Mouse (Mus musculus) hindbrain, embryonic 11.5 days (tissue): ENCODE data around the gene Ano5. TPM values are rescaled to one million over a fixed set of nuclear protein-coding genes. Genes with fewer than 3 reads are reported as not detected.

Experiments used
- ATAC-seq: fragments of 200-750 bp; cut with Nextera tagmentation; 2 replicates; pipeline ENCODE4 v1.8.0; 2017; ENCODE audit warnings: mild to moderate bottlenecking, moderate TSS enrichment, moderate library complexity; ENCODE audit not compliant: low FRiP score
- DNase-seq: peaks from one replicate; pipeline ENCODE4 v3.0.0-alpha.2; 2015; ENCODE audit warnings: low spot score
- H3K27ac ChIP-seq: fragments of 300-500 bp; sonication (generic); 2 replicates; pipeline ENCODE4 v1.5.1; 2014; ENCODE audit warnings: mild to moderate bottlenecking, low read depth, low read length
- H3K27me3 ChIP-seq: fragments of 300-500 bp; sonication (generic); 2 replicates; pipeline ENCODE4 v1.6.1; 2014; ENCODE audit warnings: mild to moderate bottlenecking, low read length, moderate library complexity, mixed read lengths; ENCODE audit not compliant: control insufficient read depth, insufficient read depth
- H3K36me3 ChIP-seq: fragments of 300-500 bp; sonication (generic); 2 replicates; pipeline ENCODE4 v1.6.1; 2014; ENCODE audit warnings: mild to moderate bottlenecking, low read length, moderate library complexity, mixed read lengths; ENCODE audit not compliant: control insufficient read depth, insufficient read depth
- H3K4me1 ChIP-seq: fragments of 300-500 bp; sonication (generic); replicated peaks from 2 replicates; pipeline ENCODE4 v1.6.1; 2014; ENCODE audit warnings: low read length, mixed read lengths; ENCODE audit not compliant: control insufficient read depth, insufficient read depth
- H3K4me2 ChIP-seq: fragments of 300-500 bp; sonication (generic); replicated peaks from 2 replicates; pipeline ENCODE4 v1.6.1; 2014; ENCODE audit warnings: mild to moderate bottlenecking, low read depth, low read length
- H3K4me3 ChIP-seq: fragments of 300-500 bp; sonication (generic); 2 replicates; pipeline ENCODE4 v1.5.1; 2014; ENCODE audit warnings: low read depth, low read length
- H3K9ac ChIP-seq: fragments of 300-500 bp; sonication (generic); 2 replicates; pipeline ENCODE4 v1.6.1; 2014; ENCODE audit warnings: low read depth, low read length
- H3K9me3 ChIP-seq: fragments of 300-500 bp; sonication (generic); 2 replicates; pipeline ENCODE4 v1.6.1; 2016; ENCODE audit warnings: low read length; ENCODE audit not compliant: control insufficient read depth
- WGBS: fragments of 180-500 bp; shearing (Covaris S2); extraction: QIAGEN DNeasy Blood & Tissue Kit; methylation state at CpG from one replicate; pipeline ENCODE4 v1.1.7; 2014; 5-methylcytosine and 5-hydroxymethylcytosine counted together
- polyA plus RNA-seq: library from polyadenylated mRNA; unstranded; fragments of >200 nt; fragmentation: Nextera tagmentation; extraction: Ambion mirVana; gene quantifications from 2 replicates; pipeline ENCODE4 v1.2.1, GENCODE M21; 2014

Ano5 gene
- polyA plus RNA-seq, 1 experiment from 2014 or later: 0.23 TPM

GRCm38 (mm10) chr7:51617941-51618340 lies 107.1 kb downstream of the Ano5 start:
- H3K9me3 ChIP-seq: no peaks in the 10 kb centered on the region
- H3K4me1 ChIP-seq: no peaks in the 10 kb centered on the region
- H3K9ac ChIP-seq: no peak overlapping the region
- DNase-seq: peak; percentile 43
- H3K27me3 ChIP-seq: peaks cover 16% of the 10 kb centered on the region
- no peaks in the 10 kb centered on the region for H3K36me3 ChIP-seq
- H3K4me3 ChIP-seq: no peak overlapping the region
- H3K27ac ChIP-seq: no peak overlapping the region
- no peak overlapping the region for H3K4me2 ChIP-seq
- ATAC-seq: no peak

- Histone ChIP-seq H3K27me3 (peaks cover 16% of the 10 kb centered on the region), H3K4me2 (no peak overlapping the region), H3K9me3 (no peaks in the 10 kb centered on the region), H3K9ac (no peak overlapping the region), H3K27ac (no peak overlapping the region), H3K4me1 (no peaks in the 10 kb centered on the region), H3K4me3 (no peak overlapping the region), H3K36me3 (no peaks in the 10 kb centered on the region)
- WGBS: 26% methylated on average over 2 of the region's 2 CpGs
- no peak for ATAC-seq
- DNase-seq: no peak
Measured at GRCm38 (mm10) chr7:51618412-51618811, 107.6 kb downstream of the Ano5 start.

- Histone ChIP-seq H3K9me3 (no peaks in the 10 kb centered on the region), H3K9ac (no peak overlapping the region), H3K27me3 (peaks cover 31% of the 10 kb centered on the region), H3K36me3 (no peaks in the 10 kb centered on the region), H3K4me3 (no peak overlapping the region), H3K4me2 (no peak overlapping the region), H3K4me1 (no peaks in the 10 kb centered on the region), H3K27ac (no peak overlapping the region)
- no peak for DNase-seq
- ATAC-seq: no peak
- WGBS: 50% methylated on average over 1 of the region's 1 CpGs
Measured at GRCm38 (mm10) chr7:51619977-51620376, 109.1 kb downstream of the Ano5 start.

- under 1% methylated on average over 23 of the region's 23 CpGs for WGBS
- peak within 1 kb of the TSS; percentile 42 for H3K9ac ChIP-seq
- ATAC-seq: peak; percentile 28
- peak within 1 kb of the TSS; percentile 24 for H3K4me3 ChIP-seq
- peak within 1 kb of the TSS; percentile 64 for H3K27ac ChIP-seq
- DNase-seq: peak; percentile 85
- peak within 1 kb of the TSS; percentile 8 for H3K4me2 ChIP-seq
- 0 out of 2 replicates have a peak, but pooled peaks cover 3% of the 10 kb centered on the region for H3K4me1 ChIP-seq
- peaks cover 45% of the 10 kb centered on the region for H3K27me3 ChIP-seq
- H3K9me3 ChIP-seq: no peaks in the 10 kb centered on the region
- H3K36me3 ChIP-seq: no peaks in the 10 kb centered on the region
Measured at GRCm38 (mm10) chr7:51621694-51622145, 110.9 kb downstream of the Ano5 start, which contains the start of gene Slc17a6. Gene Slc17a6, plus strand, starts transcription at chr7:51622006.

- H3K4me3 ChIP-seq: peak overlapping the region; percentile 24
- DNase-seq: no peak
- no peaks in the 10 kb centered on the region for H3K9me3 ChIP-seq
- under 1% methylated on average over 18 of the region's 18 CpGs for WGBS
- H3K4me2 ChIP-seq: no peak overlapping the region
- peak overlapping the region; percentile 64 for H3K27ac ChIP-seq
- ATAC-seq: no peak
- H3K27me3 ChIP-seq: peaks cover 50% of the 10 kb centered on the region
- no peaks in the 10 kb centered on the region for H3K36me3 ChIP-seq
- 0 out of 2 replicates have a peak, but pooled peaks cover 3% of the 10 kb centered on the region for H3K4me1 ChIP-seq
- peak overlapping the region; percentile 40 for H3K9ac ChIP-seq
Measured at GRCm38 (mm10) chr7:51622196-51622595, 111.4 kb downstream of the Ano5 start.

GRCm38 (mm10) chr7:51622666-51623065 lies 111.8 kb downstream of the Ano5 start:
- no peak for DNase-seq
- H3K9me3 ChIP-seq: no peaks in the 10 kb centered on the region
- ATAC-seq: no peak
- H3K36me3 ChIP-seq: no peaks in the 10 kb centered on the region
- H3K9ac ChIP-seq: peak overlapping the region; percentile 40
- H3K4me2 ChIP-seq: no peak overlapping the region
- WGBS: under 1% methylated on average over 5 of the region's 5 CpGs
- peak overlapping the region; percentile 64 for H3K27ac ChIP-seq
- H3K4me1 ChIP-seq: 0 out of 2 replicates have a peak, but pooled peaks cover 3% of the 10 kb centered on the region
- H3K4me3 ChIP-seq: peak overlapping the region; percentile 24
- peaks cover 55% of the 10 kb centered on the region for H3K27me3 ChIP-seq

GRCm38 (mm10) chr7:51624336-51624897 lies 113.6 kb downstream of the Ano5 start:
- DNase-seq (peak; percentile 32), ATAC-seq (peak; percentile 12; the same call in 1 of the 2 replicates)
- peak overlapping the region; percentile 83 for H3K27ac ChIP-seq
- WGBS: under 1% methylated on average over 4 of the region's 4 CpGs
- peaks cover 64% of the 10 kb centered on the region for H3K27me3 ChIP-seq
- H3K9me3 ChIP-seq: no peaks in the 10 kb centered on the region
- no peaks in the 10 kb centered on the region for H3K36me3 ChIP-seq
- 0 out of 2 replicates have a peak, but pooled peaks cover 3% of the 10 kb centered on the region for H3K4me1 ChIP-seq
- H3K4me3 ChIP-seq: peak overlapping the region; percentile 32
- H3K9ac ChIP-seq: peak overlapping the region; percentile 61
- peak overlapping the region; percentile 39; the same call in 1 of the 2 replicates for H3K4me2 ChIP-seq

GRCm38 (mm10) chr7:51625161-51625560 lies 114.3 kb downstream of the Ano5 start:
- peak overlapping the region; percentile 44 for H3K9ac ChIP-seq
- no peaks in the 10 kb centered on the region for H3K9me3 ChIP-seq
- H3K27me3 ChIP-seq: peaks cover 65% of the 10 kb centered on the region
- WGBS: 0% methylated on average over 23 of the region's 23 CpGs
- 0 out of 2 replicates have a peak, but pooled peaks cover 3% of the 10 kb centered on the region for H3K4me1 ChIP-seq
- DNase-seq (peak; percentile 59), ATAC-seq (peak; percentile 13; the same call in 1 of the 2 replicates)
- H3K4me3 ChIP-seq: peak overlapping the region; percentile 26
- no peaks in the 10 kb centered on the region for H3K36me3 ChIP-seq
- peak overlapping the region; percentile 39 for H3K4me2 ChIP-seq
- peak overlapping the region; percentile 83 for H3K27ac ChIP-seq
